ENCODE assay signal across 8 mouse cellular contexts in genomic region chr6:87811675-87812338, GRCm38 (mm10). TPM values are rescaled to one million over a fixed set of nuclear protein-coding genes. Genes with fewer than 3 reads are reported as not detected.
A peak's percentile ranks its signal among the peaks of the same experiment; 100 is the strongest.
DNase-seq lines count a peak whose midpoint lies in the region; ATAC-seq and TF ChIP-seq lines count a peak whose summit lies in the region.

TSS of gene Rab43 (minus strand) at chr6:87812164.

- peak within 1 kb of the TSS; percentile 74 for H3K4me3 ChIP-seq in forebrain, embryonic 15.5 days
- H3K4me3 ChIP-seq in lung, adult 2 months (replicated peaks; ENCODE audit: extremely low read depth, low read depth, low read length): peak within 1 kb of the TSS; percentile 96

- peaks cover 23% of the 10 kb centered on the region for H3K36me3 ChIP-seq in forebrain, embryonic 15.5 days

- ATAC-seq in forebrain, embryonic 15.5 days (replicated peaks): peak; percentile 99
- ATAC-seq in neutrophil, adult 5-6 weeks (ENCODE audit: extremely low read depth, insufficient number of reproducible peaks, low FRiP score, poor library complexity, severe bottlenecking): peak; percentile 77

- peak within 1 kb of the TSS; percentile 93 for H3K4me2 ChIP-seq in forebrain, embryonic 15.5 days (replicated peaks)

- H3K9ac ChIP-seq in forebrain, embryonic 15.5 days (replicated peaks): peak within 1 kb of the TSS; percentile 69

- DNase-seq in ES-CJ7 (ENCODE audit: low read depth, low spot score): peak; percentile 96
- peak; percentile 91 for DNase-seq in cerebellum, adult 11 months
- peak; percentile 93 for DNase-seq in heart, postnatal 25 days (ENCODE audit: low spot score)
- DNase-seq in layer of hippocampus, adult 18-20 months (ENCODE audit: low spot score in 2 of 2): peak; percentile 89 to 91
- peak; percentile 97 for DNase-seq in lung, adult 2 months
- DNase-seq in thymus, adult 18-20 months: peak; percentile 88 to 89

- no peak for TF ChIP-seq CTCF in lung, adult 2 months (IDR thresholded peaks at IDR 0.05; ENCODE audit: insufficient read depth, low read length)

- H3K27ac ChIP-seq in forebrain, embryonic 15.5 days (replicated peaks): peak within 1 kb of the TSS; percentile 19; the same call in 1 of the 2 replicates

- under 1% methylated on average over 39 of the region's 56 CpGs for WGBS in forebrain, embryonic 15.5 days
- 1% methylated on average over 39 of the region's 56 CpGs for WGBS in lung, adult 2 months

- no peaks in the 10 kb centered on the region for H3K9me3 ChIP-seq in forebrain, embryonic 15.5 days

- no peaks in the 10 kb centered on the region for H3K27me3 ChIP-seq in forebrain, embryonic 15.5 days

- intact Hi-C loops in heart, postnatal 25 days (cut with DNase I): no loop called here

- peak; percentile 79 for TF ChIP-seq POLR2A in lung, adult 2 months (IDR thresholded peaks at IDR 0.05; ENCODE audit: borderline replicate concordance, extremely low read depth, low read depth, low read length)

- H3K4me1 ChIP-seq in forebrain, embryonic 15.5 days: peaks cover 17% of the 10 kb centered on the region
- peaks cover 12% of the 10 kb centered on the region for H3K4me1 ChIP-seq in lung, adult 2 months (ENCODE audit: control insufficient read depth, insufficient read depth, low read length)

RNA-seq across cellular contexts. Expression of gene Rab43, which starts in this region (rescaled TPM):
- 6.9 and 8.0 TPM in 2 replicates for polyA plus RNA-seq in forebrain, embryonic 15.5 days (2015; fragmentation: Nextera tagmentation; extraction: Ambion mirVana)
- total RNA-seq in heart, postnatal 25 days (2021): 10 to 100 TPM; 12.5 to 15.7 TPM
- total RNA-seq in layer of hippocampus, adult 18-20 months (2021): 10 to 100 TPM; 15.6 to 19.8 TPM
- polyA plus RNA-seq in lung, adult 2 months (2012; rRNA removed): 43.0 and 46.2 TPM in 2 replicates
- 29.3 and 47.0 TPM in 2 replicates for total RNA-seq in neutrophil, adult 5-6 weeks (2017)

Comparison
In these comparisons a context has a peak if more than half of its experiments do, and no peak if none do; other contexts are left out.
1. Peak in every context shown above with its lines: DNase-seq, ATAC-seq, H3K4me3 ChIP-seq and H3K27ac ChIP-seq.